Mouse (Mus musculus) intestine, embryonic 14.5 days (tissue): ENCODE measurements around the gene Smarcal1. TPM values are rescaled to one million over a fixed set of nuclear protein-coding genes. Genes with fewer than 3 reads are reported as not detected.

Experiments used
- ATAC-seq: fragments of 200-750 bp; cut with Nextera tagmentation; replicated peaks from 2 replicates; pipeline ENCODE4 v1.8.0; 2017; ENCODE audit warnings: low read depth, moderate number of reproducible peaks, moderate TSS enrichment, moderate library complexity; ENCODE audit not compliant: low FRiP score, low TSS enrichment
- DNase-seq: peaks from one replicate; pipeline ENCODE4 v3.0.0-alpha.2; 2018; ENCODE audit warnings: low spot score
- H3K27ac ChIP-seq: fragments of 300-500 bp; sonication (generic); 2 replicates; pipeline ENCODE4 v1.5.1; 2014; ENCODE audit warnings: low read depth, mild to moderate bottlenecking, control low read depth
- H3K27me3 ChIP-seq: fragments of 300-500 bp; sonication (generic); replicated peaks from 2 replicates; pipeline ENCODE4 v1.6.1; 2014; ENCODE audit warnings: low read length, control low read depth; ENCODE audit not compliant: control insufficient read depth, insufficient read depth
- H3K36me3 ChIP-seq: fragments of 300-500 bp; sonication (generic); 2 replicates; pipeline ENCODE4 v1.6.1; 2014; ENCODE audit warnings: low read length, control low read depth; ENCODE audit not compliant: control insufficient read depth, insufficient read depth
- H3K4me1 ChIP-seq: fragments of 300-500 bp; sonication (generic); replicated peaks from 2 replicates; pipeline ENCODE4 v1.6.1; 2014; ENCODE audit warnings: low read length, control low read depth, mixed read lengths; ENCODE audit not compliant: control insufficient read depth, insufficient read depth
- H3K4me2 ChIP-seq: fragments of 300-500 bp; sonication (generic); 2 replicates; pipeline ENCODE4 v1.6.1; 2014; ENCODE audit warnings: low read length
- H3K4me3 ChIP-seq: fragments of 300-500 bp; sonication (generic); 2 replicates; pipeline ENCODE4 v1.5.1; 2014; ENCODE audit warnings: low read depth, low read length, control low read depth, mixed read lengths
- H3K9ac ChIP-seq: fragments of 300-500 bp; sonication (generic); 2 replicates; pipeline ENCODE4 v1.6.1; 2014; ENCODE audit warnings: mild to moderate bottlenecking, low read length
- H3K9me3 ChIP-seq: fragments of 300-500 bp; sonication (generic); 2 replicates; pipeline ENCODE4 v1.6.1; 2016; ENCODE audit warnings: low read length, control low read depth; ENCODE audit not compliant: control insufficient read depth
- WGBS: fragments of 180-500 bp; shearing (Covaris S2); extraction: QIAGEN DNeasy Blood & Tissue Kit; methylation state at CpG from one replicate; pipeline ENCODE4 v1.1.7; 2014; 5-methylcytosine and 5-hydroxymethylcytosine counted together
- polyA plus RNA-seq: library from polyadenylated mRNA; unstranded; fragments of >200 nt; fragmentation: Nextera tagmentation; extraction: Ambion mirVana; gene quantifications from 2 replicates; pipeline ENCODE4 v1.2.1, GENCODE M21; 2014

The Smarcal1 gene
- polyA plus RNA-seq: 23.2 and 24.2 TPM in 2 replicates

- WGBS: under 1% methylated on average over 25 of the region's 25 CpGs
- no peaks in the 10 kb centered on the region for H3K9me3 ChIP-seq
- peak within 1 kb of the TSS; percentile 66; the same call in 1 of the 2 replicates for H3K27ac ChIP-seq
- H3K4me1 ChIP-seq: peaks cover 9% of the 10 kb centered on the region
- H3K27me3 ChIP-seq: no peaks in the 10 kb centered on the region
- H3K36me3 ChIP-seq: peaks cover 25% of the 10 kb centered on the region
- H3K4me2 ChIP-seq: peak within 1 kb of the TSS; percentile 71
- DNase-seq (peak; percentile 97), ATAC-seq (peak; percentile 99)
- peak within 1 kb of the TSS; percentile 57 for H3K9ac ChIP-seq
- H3K4me3 ChIP-seq: peak within 1 kb of the TSS; percentile 70
These were observed at the start of gene Smarcal1 for GRCm38 (mm10) chr1:72582947-72583731. TSS of gene Smarcal1 (plus strand) at chr1:72583251.

GRCm38 (mm10) chr1:72533439-72533838 lies 49.6 kb upstream of the Smarcal1 start:
- Histone ChIP-seq H3K4me2 (no peak overlapping the region), H3K36me3 (no peaks in the 10 kb centered on the region), H3K4me1 (peaks cover 9% of the 10 kb centered on the region; the same call in 1 of the 2 replicates), H3K27me3 (peaks cover 31% of the 10 kb centered on the region), H3K9me3 (no peaks in the 10 kb centered on the region), H3K9ac (no peak overlapping the region), H3K4me3 (no peak overlapping the region), H3K27ac (no peak overlapping the region)
- no peak for DNase-seq
- no peak for ATAC-seq

GRCm38 (mm10) chr1:72535725-72536571 lies 47.1 kb upstream of the Smarcal1 start:
- no peak overlapping the region for H3K27ac ChIP-seq
- peak overlapping the region; percentile 55 for H3K4me2 ChIP-seq
- H3K36me3 ChIP-seq: no peaks in the 10 kb centered on the region
- WGBS: 3% methylated on average over 35 of the region's 36 CpGs
- peaks cover 9% of the 10 kb centered on the region; the same call in 1 of the 2 replicates for H3K4me1 ChIP-seq
- ATAC-seq (0 out of 2 replicates have a peak, but pooled peaks have one; percentile 27), DNase-seq (peak; percentile 55)
- no peak overlapping the region for H3K9ac ChIP-seq
- no peaks in the 10 kb centered on the region for H3K9me3 ChIP-seq
- peak overlapping the region; percentile 26 for H3K4me3 ChIP-seq
- peaks cover 31% of the 10 kb centered on the region for H3K27me3 ChIP-seq

GRCm38 (mm10) chr1:72536611-72537351 lies 46.3 kb upstream of the Smarcal1 start, which contains the start of gene March4:
TSS of gene March4 (minus strand) at chr1:72536930.
- Histone ChIP-seq H3K27me3 (peaks cover 31% of the 10 kb centered on the region), H3K9ac (no peak within 1 kb of the TSS), H3K36me3 (no peaks in the 10 kb centered on the region), H3K4me2 (peak within 1 kb of the TSS; percentile 55), H3K4me1 (peaks cover 9% of the 10 kb centered on the region; the same call in 1 of the 2 replicates), H3K4me3 (peak within 1 kb of the TSS; percentile 26), H3K9me3 (no peaks in the 10 kb centered on the region), H3K27ac (no peak within 1 kb of the TSS)
- ATAC-seq (peak; percentile 87), DNase-seq (peak; percentile 95)
- under 1% methylated on average over 41 of the region's 41 CpGs for WGBS

- Histone ChIP-seq H3K4me3 (no peak overlapping the region), H3K36me3 (no peaks in the 10 kb centered on the region), H3K9ac (no peak overlapping the region), H3K27ac (no peak overlapping the region), H3K4me1 (peaks cover 9% of the 10 kb centered on the region; the same call in 1 of the 2 replicates), H3K27me3 (peaks cover 31% of the 10 kb centered on the region), H3K4me2 (no peak overlapping the region), H3K9me3 (no peaks in the 10 kb centered on the region)
- ATAC-seq (no peak), DNase-seq (no peak)
- WGBS: 84% methylated on average over 5 of the region's 5 CpGs
These were observed 44.8 kb upstream of the Smarcal1 start for GRCm38 (mm10) chr1:72538266-72538665.

GRCm38 (mm10) chr1:72550317-72550716 lies 32.7 kb upstream of the Smarcal1 start:
- no peak for ATAC-seq
- H3K4me3 ChIP-seq: no peak overlapping the region
- no peaks in the 10 kb centered on the region for H3K36me3 ChIP-seq
- H3K9me3 ChIP-seq: no peaks in the 10 kb centered on the region
- H3K27ac ChIP-seq: no peak overlapping the region
- H3K4me2 ChIP-seq: no peak overlapping the region
- 89% methylated on average over 2 of the region's 2 CpGs for WGBS
- H3K27me3 ChIP-seq: no peaks in the 10 kb centered on the region
- no peaks in the 10 kb centered on the region for H3K4me1 ChIP-seq
- DNase-seq: no peak
- H3K9ac ChIP-seq: no peak overlapping the region

- Histone ChIP-seq H3K4me1 (no peaks in the 10 kb centered on the region), H3K36me3 (no peaks in the 10 kb centered on the region), H3K4me3 (no peak overlapping the region), H3K9ac (no peak overlapping the region), H3K27me3 (no peaks in the 10 kb centered on the region), H3K27ac (no peak overlapping the region), H3K9me3 (no peaks in the 10 kb centered on the region), H3K4me2 (no peak overlapping the region)
- no peak for ATAC-seq
- 86% methylated on average over 3 of the region's 3 CpGs for WGBS
- DNase-seq: no peak
These were observed 26.6 kb upstream of the Smarcal1 start for GRCm38 (mm10) chr1:72556471-72556870.

- Histone ChIP-seq H3K9me3 (no peaks in the 10 kb centered on the region), H3K4me2 (no peak overlapping the region), H3K36me3 (no peaks in the 10 kb centered on the region), H3K9ac (no peak overlapping the region), H3K4me3 (no peak overlapping the region), H3K27ac (no peak overlapping the region), H3K4me1 (no peaks in the 10 kb centered on the region), H3K27me3 (no peaks in the 10 kb centered on the region)
- 80% methylated on average over 2 of the region's 2 CpGs for WGBS
- no peak for ATAC-seq
- DNase-seq: no peak
These were observed 24.4 kb upstream of the Smarcal1 start for GRCm38 (mm10) chr1:72558625-72559024.
